8 mouse cellular contexts compared by ENCODE assay signal in the genomic region with DNA sequence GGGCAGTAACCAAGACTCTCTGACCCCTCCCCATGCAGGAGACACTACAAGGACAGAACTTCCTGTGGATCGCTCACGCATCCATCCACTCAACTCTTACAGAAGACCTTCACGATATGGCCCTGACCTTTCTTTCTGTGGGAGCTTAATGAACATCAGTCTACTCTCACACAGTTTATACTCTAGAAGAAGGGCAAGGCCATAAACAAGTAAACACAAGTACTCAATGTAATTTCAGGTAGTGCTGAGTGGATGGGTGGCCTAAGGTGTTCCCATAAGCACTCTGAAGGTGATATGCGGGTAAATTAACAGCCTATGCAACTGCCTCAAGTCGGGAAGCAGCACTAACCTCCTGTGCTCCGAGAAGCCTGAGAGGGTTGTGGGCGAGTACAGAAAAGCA. TPM values are rescaled to one million over a fixed set of nuclear protein-coding genes. Genes with fewer than 3 reads are reported as not detected.
DNase-seq lines count a peak whose midpoint lies in the region; ATAC-seq and TF ChIP-seq lines count a peak whose summit lies in the region.

No protein-coding gene starts in this region.

- WGBS in liver, adult 2 months, result 67% methylated on average over 7 of the region's 7 CpGs
- WGBS in intestine, embryonic 16.5 days, result 80% methylated on average over 7 of the region's 7 CpGs
- WGBS in neural tube, embryonic 12.5 days, result 85% methylated on average over 7 of the region's 7 CpGs

- H3K79me2 ChIP-seq in liver, adult 2 months (ENCODE audit: control insufficient read depth, insufficient read depth, low read length), result peaks cover 9% of the 10 kb centered on the region; the same call in 1 of the 2 replicates

- no peak for DNase-seq in liver, adult 2 months (ENCODE audit: extremely low read depth, low read depth, low spot score)
- DNase-seq in liver, result no peak
- no peak for DNase-seq in right cerebral cortex, postnatal 14 days
- DNase-seq in cerebellum, postnatal 14 days, result no peak
- no peak for DNase-seq in gastrocnemius, adult 18-20 months (ENCODE audit: low spot score)

- H3K4me1 ChIP-seq in liver, adult 2 months (ENCODE audit: control insufficient read depth, insufficient read depth, low read length), result peaks cover 9% of the 10 kb centered on the region
- H3K4me1 ChIP-seq in embryonic fibroblast, embryonic 13.5 days (ENCODE audit: control insufficient read depth, insufficient read depth, low read length), result peaks cover 3% of the 10 kb centered on the region; the same call in 1 of the 2 replicates
- peaks cover 6% of the 10 kb centered on the region for H3K4me1 ChIP-seq in intestine, embryonic 16.5 days (ENCODE audit: control insufficient read depth, insufficient read depth, low read length)
- H3K4me1 ChIP-seq in neural tube, embryonic 12.5 days, result peaks cover 10% of the 10 kb centered on the region

- H3K27ac ChIP-seq in liver, adult 2 months (replicated peaks; ENCODE audit: insufficient read depth, low read depth, low read length), result no peak overlapping the region
- H3K27ac ChIP-seq in embryonic fibroblast, embryonic 13.5 days (ENCODE audit: insufficient read depth, low read length), result no peak overlapping the region
- H3K27ac ChIP-seq in intestine, embryonic 16.5 days (ENCODE audit: low read length), result no peak overlapping the region
- H3K27ac ChIP-seq in neural tube, embryonic 12.5 days, result no peak overlapping the region

- TF ChIP-seq POLR2A in liver, adult 2 months (IDR thresholded peaks at IDR 0.05; ENCODE audit: extremely low read depth, insufficient read depth, low read length), result no peak
- no peak for TF ChIP-seq POLR2A in embryonic fibroblast, embryonic 13.5 days (IDR thresholded peaks at IDR 0.05; ENCODE audit: low read depth, low read length)

- H3K4me3 ChIP-seq in liver, adult 2 months (ENCODE audit: insufficient read depth, low read depth, low read length), result no peak overlapping the region
- peak overlapping the region; percentile 84 for H3K4me3 ChIP-seq in embryonic fibroblast, embryonic 13.5 days (ENCODE audit: insufficient read depth, low read length)
- peak overlapping the region; percentile 87 for H3K4me3 ChIP-seq in intestine, embryonic 16.5 days (ENCODE audit: low read length)
- H3K4me3 ChIP-seq in neural tube, embryonic 12.5 days, result peak overlapping the region; percentile 69

- no peaks in the 10 kb centered on the region for H3K27me3 ChIP-seq in liver, adult 2 months (ENCODE audit: control insufficient read depth, insufficient read depth, low read length)
- H3K27me3 ChIP-seq in intestine, embryonic 16.5 days (replicated peaks; ENCODE audit: control insufficient read depth, insufficient read depth, low read length), result no peaks in the 10 kb centered on the region
- no peaks in the 10 kb centered on the region for H3K27me3 ChIP-seq in neural tube, embryonic 12.5 days (replicated peaks)

- peak overlapping the region; percentile 88 for H3K9ac ChIP-seq in liver, adult 2 months (ENCODE audit: low read depth, low read length)
- H3K9ac ChIP-seq in intestine, embryonic 16.5 days (ENCODE audit: low read depth, low read length), result peak overlapping the region; percentile 83
- H3K9ac ChIP-seq in neural tube, embryonic 12.5 days, result peak overlapping the region; percentile 76; the same call in 1 of the 2 replicates

- H3K36me3 ChIP-seq in liver, adult 2 months (ENCODE audit: control insufficient read depth, insufficient read depth, low read length), result peaks cover 6% of the 10 kb centered on the region; the same call in 1 of the 2 replicates
- no peaks in the 10 kb centered on the region; the same call in 1 of the 2 replicates for H3K36me3 ChIP-seq in intestine, embryonic 16.5 days (ENCODE audit: control insufficient read depth, insufficient read depth, low read length)
- H3K36me3 ChIP-seq in neural tube, embryonic 12.5 days, result peaks cover 24% of the 10 kb centered on the region

- TF ChIP-seq CTCF in liver, adult 2 months (IDR thresholded peaks at IDR 0.05; ENCODE audit: low read depth, low read length), result no peak
- TF ChIP-seq CTCF in embryonic fibroblast, embryonic 13.5 days (IDR thresholded peaks at IDR 0.05; ENCODE audit: borderline replicate concordance, insufficient read depth, low read length), result no peak

- peak overlapping the region; percentile 61 for H3K4me2 ChIP-seq in intestine, embryonic 16.5 days (ENCODE audit: low read depth, low read length)
- H3K4me2 ChIP-seq in neural tube, embryonic 12.5 days (replicated peaks), result peak overlapping the region; percentile 93

- no peak for ATAC-seq in intestine, embryonic 16.5 days
- no peak for ATAC-seq in neural tube, embryonic 12.5 days (ENCODE audit: low FRiP score, low read depth)

- H3K9me3 ChIP-seq in intestine, embryonic 16.5 days (ENCODE audit: control insufficient read depth, low read length), result no peaks in the 10 kb centered on the region
- no peaks in the 10 kb centered on the region for H3K9me3 ChIP-seq in neural tube, embryonic 12.5 days

RNA-seq across cellular contexts. Expression of a gene that starts 1.1 kb away (rescaled TPM):
- 32.4 and 37.9 TPM in 2 replicates for total RNA-seq in liver, adult 2 months (2014; rRNA removed)
- 14.3 and 14.4 TPM in 2 replicates for polyA plus RNA-seq in liver, adult 2 months (2012; rRNA removed)
- polyA plus RNA-seq in embryonic fibroblast, embryonic 13.5 days (2011; ENCODE audit: insufficient read length, low read depth, missing spikeins), result 38.8 TPM in 2 replicates
- polyA plus RNA-seq in intestine, embryonic 16.5 days (2015; fragmentation: Nextera tagmentation; extraction: Ambion mirVana), result 31.4 and 31.8 TPM in 2 replicates
- 26.3 and 27.8 TPM in 2 replicates for polyA plus RNA-seq in neural tube, embryonic 12.5 days (2016; fragmentation: Nextera tagmentation; extraction: Ambion mirVana)
- total RNA-seq in gastrocnemius, adult 18-20 months (2021), result 1 to 10 TPM; 6.0 to 6.2 TPM

RNA-seq across cellular contexts. Expression of a gene that starts 5.5 kb away (rescaled TPM):
- total RNA-seq in liver, adult 2 months (2014; rRNA removed), result 28.0 and 29.8 TPM in 2 replicates
- 32.7 and 36.6 TPM in 2 replicates for polyA plus RNA-seq in liver, adult 2 months (2012; rRNA removed)
- 36.4 and 38.2 TPM in 2 replicates for polyA plus RNA-seq in embryonic fibroblast, embryonic 13.5 days (2011; ENCODE audit: insufficient read length, low read depth, missing spikeins)
- 42.3 and 43.1 TPM in 2 replicates for polyA plus RNA-seq in intestine, embryonic 16.5 days (2015; fragmentation: Nextera tagmentation; extraction: Ambion mirVana)
- 38.9 and 39.0 TPM in 2 replicates for polyA plus RNA-seq in neural tube, embryonic 12.5 days (2016; fragmentation: Nextera tagmentation; extraction: Ambion mirVana)
- total RNA-seq in gastrocnemius, adult 18-20 months (2021), result 10 to 100 TPM; 31.4 to 36.1 TPM
